Mouse (Mus musculus): Measurements from ENCODE around the gene Rnf217.

Rnf217 gene

DNA sequence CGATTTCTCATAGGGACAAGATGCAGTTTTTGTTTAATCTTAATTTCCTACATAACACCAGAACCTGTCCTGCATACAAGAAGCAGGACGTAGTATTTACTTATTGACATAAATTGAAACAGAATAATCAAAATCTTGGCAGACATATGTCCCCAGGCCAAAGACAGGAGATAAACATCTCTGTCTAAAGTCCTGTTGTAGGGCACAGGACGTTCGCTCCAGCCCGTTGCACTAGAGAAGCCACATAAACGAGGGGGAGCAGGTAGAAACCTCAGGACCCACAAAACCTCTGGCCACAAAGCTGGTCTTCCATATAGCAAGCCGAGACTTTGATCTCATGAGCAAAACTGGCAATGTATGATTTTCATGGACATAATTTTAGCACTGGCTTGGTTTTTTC is 57.1 kb downstream of the Rnf217 start:
- DNase-seq = no peak

- DNase-seq = no peak
Measured at GRCm38 (mm10) chr10:31551362-31551761, 57.6 kb downstream of the Rnf217 start.

GRCm38 (mm10) chr10:31547156-31547555 is 61.8 kb downstream of the Rnf217 start:
- DNase-seq = no peak

DNA sequence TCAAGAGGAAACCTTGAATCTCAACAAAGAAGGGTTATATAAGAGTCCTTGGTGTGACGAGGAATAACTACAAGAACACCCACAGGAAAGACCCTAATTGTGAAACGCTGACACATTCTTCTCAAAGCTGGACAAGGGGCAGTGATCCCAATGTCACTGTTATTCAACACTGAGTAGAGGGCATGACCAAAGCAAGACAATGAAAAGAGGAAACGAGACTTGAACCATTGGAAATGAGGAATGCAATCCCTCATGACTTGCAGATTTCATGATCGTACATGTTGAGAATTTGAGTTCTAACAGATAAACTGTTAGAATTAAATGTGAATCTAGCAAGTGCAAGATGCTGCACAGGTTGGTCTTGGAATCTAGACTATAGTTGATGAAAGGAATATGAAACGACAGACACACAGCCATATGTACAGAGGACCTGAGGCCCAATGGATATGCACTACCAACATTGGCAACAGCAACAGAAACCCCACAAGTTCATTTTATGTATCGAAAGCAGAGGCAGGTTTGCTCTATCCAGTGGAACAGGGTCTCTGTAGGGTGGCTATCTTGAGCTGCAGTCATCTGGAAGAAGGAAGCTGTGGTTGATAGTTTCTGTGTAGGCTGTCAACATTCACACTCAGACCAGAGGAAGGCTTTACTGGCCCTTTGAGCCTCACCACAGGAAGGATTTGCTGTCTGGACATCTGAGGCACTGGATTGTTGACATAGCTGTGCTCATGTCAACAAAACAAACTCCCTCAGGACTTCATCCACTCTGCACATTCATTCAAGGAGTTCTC is 64.6 kb downstream of the Rnf217 start:
- DNase-seq = no peak

GRCm38 (mm10) chr10:31540518-31540917 is 68.5 kb downstream of the Rnf217 start:
- no peak for DNase-seq

DNA sequence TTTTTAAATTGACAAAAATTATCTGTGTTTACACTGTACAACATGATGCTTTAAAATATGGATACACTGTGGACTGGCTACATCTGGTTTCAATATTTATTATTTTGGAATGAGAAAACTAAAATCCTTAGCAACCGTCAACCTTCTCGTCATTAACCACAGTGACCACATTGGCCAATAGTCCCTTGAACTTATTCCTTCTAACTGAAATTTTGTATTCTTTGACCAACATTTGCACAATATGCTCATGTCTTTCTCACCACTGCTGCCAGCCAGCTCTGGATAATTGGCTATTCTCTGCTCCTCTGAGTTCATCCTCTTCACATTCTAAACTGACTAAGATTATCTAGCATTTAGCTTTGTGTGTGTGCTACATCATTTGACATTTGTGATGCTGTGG is 69.6 kb downstream of the Rnf217 start:
- DNase-seq = no peak

DNA sequence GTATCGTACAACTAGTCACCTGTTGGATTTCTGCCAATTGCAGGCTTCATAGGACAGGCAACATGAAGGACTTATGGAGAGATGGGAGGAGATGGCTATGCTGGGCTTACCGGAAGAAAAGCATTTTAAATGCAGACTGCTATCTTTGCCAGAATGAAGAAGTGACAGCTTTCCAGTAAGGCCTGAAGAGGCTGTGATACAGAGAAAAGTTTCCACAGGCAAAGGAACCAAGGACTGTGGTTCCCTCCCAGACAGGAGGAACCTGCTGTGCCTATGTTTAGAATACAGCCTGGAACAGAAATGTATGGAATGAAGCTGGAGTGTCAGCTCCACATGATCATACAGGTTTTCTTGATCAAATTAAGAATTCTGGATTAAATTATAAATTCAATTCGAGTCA is 70.3 kb downstream of the Rnf217 start:
- DNase-seq = no peak

GRCm38 (mm10) chr10:31538243-31538642 is 70.7 kb downstream of the Rnf217 start:
- DNase-seq = no peak

- DNase-seq = no peak
Measured at GRCm38 (mm10) chr10:31537213-31537612, 71.8 kb downstream of the Rnf217 start.

DNA sequence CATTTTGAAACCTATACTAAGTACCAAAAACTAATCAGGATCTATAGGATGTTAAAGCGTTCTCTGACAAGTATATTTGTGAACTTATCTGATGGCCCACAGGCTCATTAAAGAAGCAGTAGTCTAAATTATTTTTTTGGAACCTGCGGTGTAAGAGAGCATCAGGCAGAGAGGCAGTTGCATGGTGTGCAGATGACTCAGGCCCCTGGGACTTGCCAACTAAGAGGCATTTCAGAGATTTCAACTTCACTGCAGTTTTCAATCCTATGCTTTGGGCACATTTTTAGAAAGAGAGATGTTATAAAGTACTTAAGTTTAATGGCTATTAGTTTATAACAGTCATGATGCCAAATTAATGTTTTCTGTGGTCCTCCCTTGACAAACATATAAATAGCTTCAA is 73.9 kb downstream of the Rnf217 start:
- DNase-seq = no peak

- no peak for DNase-seq
Measured at GRCm38 (mm10) chr10:31533270-31533826, 75.6 kb downstream of the Rnf217 start.

GRCm38 (mm10) chr10:31532782-31533181 is 76.2 kb downstream of the Rnf217 start:
- DNase-seq = no peak

- DNase-seq = no peak
Measured at GRCm38 (mm10) chr10:31528297-31528984, 80.5 kb downstream of the Rnf217 start.

GRCm38 (mm10) chr10:31525705-31526104 is 83.3 kb downstream of the Rnf217 start:
- no peak for DNase-seq

- no peak for DNase-seq
Measured at GRCm38 (mm10) chr10:31519420-31519819, 89.6 kb downstream of the Rnf217 start.

- no peak for DNase-seq
Measured at GRCm38 (mm10) chr10:31518210-31518609, 90.8 kb downstream of the Rnf217 start.

GRCm38 (mm10) chr10:31517192-31517591 is 91.8 kb downstream of the Rnf217 start:
- peak; percentile 12 to 24 for DNase-seq

DNA sequence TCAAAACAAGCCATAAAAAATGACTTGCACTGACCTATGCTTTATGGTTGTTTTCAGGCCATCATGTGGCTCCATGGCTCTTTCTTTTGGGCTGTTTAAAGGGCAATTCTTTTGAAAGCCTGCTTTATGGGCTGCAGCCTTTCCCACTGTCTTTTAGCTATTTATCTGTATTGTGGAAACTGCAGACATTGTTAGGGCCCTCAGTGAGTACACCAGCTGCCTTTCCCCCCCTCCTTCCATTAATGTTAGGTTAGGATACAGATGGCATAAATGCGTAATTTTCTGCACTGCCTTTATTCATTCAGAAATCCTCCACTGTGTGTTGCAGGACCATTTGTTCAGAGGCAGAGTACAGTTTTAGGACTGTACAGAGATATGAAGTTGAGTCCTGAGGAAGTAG is 93.1 kb downstream of the Rnf217 start:
- no peak for DNase-seq

DNA sequence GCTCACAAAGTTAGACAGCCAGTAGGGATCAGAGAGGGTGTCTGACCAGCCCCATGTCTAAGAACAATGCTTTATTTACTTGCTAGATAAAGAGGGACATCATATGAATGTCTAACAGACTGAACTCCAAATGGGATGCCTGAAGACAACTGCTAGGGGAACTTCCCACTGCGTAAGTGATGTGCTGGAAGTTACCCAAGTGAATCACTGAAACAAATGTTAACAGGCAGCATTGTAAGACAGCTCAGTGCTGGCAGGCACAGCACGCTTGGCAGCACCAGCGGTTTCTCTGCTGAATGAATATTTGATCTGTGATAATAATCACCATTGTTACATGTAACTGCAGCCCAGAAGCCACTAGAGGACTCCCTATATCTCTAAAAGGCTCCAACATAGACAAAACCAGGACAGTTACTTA is 104.8 kb downstream of the Rnf217 start:
- DNase-seq = no peak

GRCm38 (mm10) chr10:31503542-31504133 is 105.3 kb downstream of the Rnf217 start:
- DNase-seq = no peak

DNA sequence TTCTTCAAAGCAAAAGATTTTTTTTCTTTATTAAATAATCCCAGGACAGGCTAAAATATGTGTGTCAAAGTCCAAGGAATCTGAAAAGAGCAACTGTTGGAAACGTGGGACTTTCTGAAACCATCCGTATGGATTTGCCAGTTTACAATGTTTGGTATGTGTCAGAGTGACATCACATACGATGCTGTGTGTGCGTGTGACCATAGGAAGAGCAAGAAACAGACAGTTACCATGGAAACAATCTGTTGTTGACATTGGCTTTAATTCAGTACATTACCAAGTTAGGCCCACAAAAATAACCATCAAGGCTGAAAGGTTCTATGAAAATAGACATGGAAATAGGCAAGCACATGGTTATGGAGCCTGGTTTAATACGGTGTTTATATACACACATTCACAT is 107.3 kb downstream of the Rnf217 start:
- DNase-seq = no peak

DNA sequence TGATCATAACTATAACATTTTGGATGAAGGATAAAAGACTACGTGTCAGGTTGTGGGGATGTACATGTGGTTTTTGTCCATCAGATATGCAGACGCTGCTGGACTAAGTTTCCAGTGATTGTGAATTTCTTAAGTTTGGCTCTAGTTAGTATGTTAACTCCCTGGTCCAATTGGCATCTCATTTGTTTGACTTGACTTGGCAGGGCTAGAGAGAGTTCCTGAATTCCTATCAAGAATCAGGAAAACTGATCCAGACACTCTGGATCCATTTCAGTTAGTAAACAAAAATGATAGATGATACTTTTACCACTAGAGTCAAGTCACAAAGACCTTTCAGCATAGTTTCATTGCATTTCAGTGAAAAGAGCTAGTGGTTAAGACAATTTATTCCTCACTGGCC is 112.1 kb downstream of the Rnf217 start:
- DNase-seq = no peak

DNA sequence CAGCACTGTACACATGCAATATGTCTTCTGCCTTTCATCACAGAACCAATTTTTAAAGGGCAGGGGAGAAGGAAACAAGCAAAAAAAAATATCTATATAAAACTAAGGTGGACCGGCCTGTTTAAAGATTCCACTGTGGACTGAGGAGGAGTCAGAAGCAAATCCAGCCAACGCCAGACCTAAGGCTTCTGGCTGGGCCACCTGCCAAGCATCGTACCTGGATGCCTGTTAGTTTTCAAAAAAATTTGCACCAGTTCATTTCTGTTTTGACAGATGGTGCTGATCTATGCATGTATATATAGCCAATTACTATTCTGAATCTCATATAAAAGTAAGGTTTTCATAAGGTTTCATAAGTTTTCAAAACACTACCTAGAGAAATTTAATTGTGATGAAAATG is 113.2 kb downstream of the Rnf217 start:
- DNase-seq = no peak

GRCm38 (mm10) chr10:31494296-31494695 is 114.7 kb downstream of the Rnf217 start:
- DNase-seq = no peak
